Mouse (Mus musculus): ENCODE results near the gene Rufy2. TPM values are rescaled to one million over a fixed set of nuclear protein-coding genes. Genes with fewer than 3 reads are reported as not detected.

Gene Rufy2
- total and polyA plus RNA-seq, 2 experiments from 2014 or later = 9.7 to 11.7 TPM

GRCm38 (mm10) chr10:63004556-63004955, 24.5 kb downstream of the Rufy2 start:
- H3K4me1 ChIP-seq (ENCODE audit: control insufficient read depth, insufficient read depth) = no peaks in the 10 kb centered on the region
- no peak overlapping the region for H3K27ac ChIP-seq (ENCODE audit: low read depth)
- H3K9me3 ChIP-seq (replicated peaks; ENCODE audit: control insufficient read depth, low read length) = no peaks in the 10 kb centered on the region
- no peaks in the 10 kb centered on the region for H3K27me3 ChIP-seq (ENCODE audit: control insufficient read depth, insufficient read depth, low read length)
- DNase-seq (ENCODE audit: low spot score) = no peak
- no peak for ATAC-seq (ENCODE audit: insufficient read depth, low read depth)
- no peak overlapping the region for H3K9ac ChIP-seq (replicated peaks; ENCODE audit: low read depth, low read length)
- no peak for TF ChIP-seq EP300 (IDR thresholded peaks at IDR 0.05; ENCODE audit: low read depth)
- TF ChIP-seq CTCF (IDR thresholded peaks at IDR 0.05; ENCODE audit: low read depth) = no peak
- H3K36me3 ChIP-seq (replicated peaks; ENCODE audit: control insufficient read depth, insufficient read depth, low read length) = peaks cover 89% of the 10 kb centered on the region
- no peak overlapping the region for H3K4me2 ChIP-seq (ENCODE audit: low read depth, low read length)
- no peak overlapping the region for H3K4me3 ChIP-seq (ENCODE audit: low read depth, low read length)
- 89% methylated on average over 9 of the region's 9 CpGs for WGBS

- no peaks in the 10 kb centered on the region for H3K27me3 ChIP-seq (ENCODE audit: control insufficient read depth, insufficient read depth, low read length)
- WGBS = 57% methylated on average over 3 of the region's 3 CpGs
- DNase-seq (ENCODE audit: low spot score) (no peak), ATAC-seq (ENCODE audit: insufficient read depth, low read depth) (no peak)
- no peak overlapping the region for H3K9ac ChIP-seq (replicated peaks; ENCODE audit: low read depth, low read length)
- no peak overlapping the region for H3K27ac ChIP-seq (ENCODE audit: low read depth)
- no peaks in the 10 kb centered on the region for H3K9me3 ChIP-seq (replicated peaks; ENCODE audit: control insufficient read depth, low read length)
- H3K4me1 ChIP-seq (ENCODE audit: control insufficient read depth, insufficient read depth) = no peaks in the 10 kb centered on the region
- H3K4me2 ChIP-seq (ENCODE audit: low read depth, low read length) = no peak overlapping the region
- no peak overlapping the region for H3K4me3 ChIP-seq (ENCODE audit: low read depth, low read length)
- TF ChIP-seq CTCF (IDR thresholded peaks at IDR 0.05; ENCODE audit: low read depth) (no peak), EP300 (IDR thresholded peaks at IDR 0.05; ENCODE audit: low read depth) (no peak)
- H3K36me3 ChIP-seq (replicated peaks; ENCODE audit: control insufficient read depth, insufficient read depth, low read length) = peaks cover 85% of the 10 kb centered on the region
Measured at GRCm38 (mm10) chr10:63008193-63008592, 28.2 kb downstream of the Rufy2 start.

GRCm38 (mm10) chr10:63010268-63010667, 30.2 kb downstream of the Rufy2 start:
- H3K9ac ChIP-seq (replicated peaks; ENCODE audit: low read depth, low read length) = no peak overlapping the region
- no peaks in the 10 kb centered on the region for H3K9me3 ChIP-seq (replicated peaks; ENCODE audit: control insufficient read depth, low read length)
- no peaks in the 10 kb centered on the region for H3K27me3 ChIP-seq (ENCODE audit: control insufficient read depth, insufficient read depth, low read length)
- no peak for ATAC-seq (ENCODE audit: insufficient read depth, low read depth)
- no peak overlapping the region for H3K4me3 ChIP-seq (ENCODE audit: low read depth, low read length)
- no peak overlapping the region for H3K4me2 ChIP-seq (ENCODE audit: low read depth, low read length)
- H3K36me3 ChIP-seq (replicated peaks; ENCODE audit: control insufficient read depth, insufficient read depth, low read length) = peaks cover 85% of the 10 kb centered on the region
- WGBS = 78% methylated on average over 4 of the region's 4 CpGs
- no peak for DNase-seq (ENCODE audit: low spot score)
- H3K27ac ChIP-seq (ENCODE audit: low read depth) = no peak overlapping the region
- H3K4me1 ChIP-seq (ENCODE audit: control insufficient read depth, insufficient read depth) = no peaks in the 10 kb centered on the region
- TF ChIP-seq CTCF (IDR thresholded peaks at IDR 0.05; ENCODE audit: low read depth) = no peak
- no peak for TF ChIP-seq EP300 (IDR thresholded peaks at IDR 0.05; ENCODE audit: low read depth)

- Histone ChIP-seq H3K4me1 (ENCODE audit: control insufficient read depth, insufficient read depth) (no peaks in the 10 kb centered on the region), H3K9ac (replicated peaks; ENCODE audit: low read depth, low read length) (no peak overlapping the region), H3K27ac (ENCODE audit: low read depth) (no peak overlapping the region), H3K36me3 (replicated peaks; ENCODE audit: control insufficient read depth, insufficient read depth, low read length) (peaks cover 89% of the 10 kb centered on the region), H3K9me3 (replicated peaks; ENCODE audit: control insufficient read depth, low read length) (no peaks in the 10 kb centered on the region), H3K4me3 (ENCODE audit: low read depth, low read length) (no peak overlapping the region), H3K4me2 (ENCODE audit: low read depth, low read length) (no peak overlapping the region), H3K27me3 (ENCODE audit: control insufficient read depth, insufficient read depth, low read length) (no peaks in the 10 kb centered on the region)
- ATAC-seq (ENCODE audit: insufficient read depth, low read depth) (no peak), DNase-seq (ENCODE audit: low spot score) (no peak)
- WGBS = 86% methylated on average over 6 of the region's 6 CpGs
- no peak for TF ChIP-seq CTCF (IDR thresholded peaks at IDR 0.05; ENCODE audit: low read depth)
- TF ChIP-seq EP300 (IDR thresholded peaks at IDR 0.05; ENCODE audit: low read depth) = no peak
Measured at GRCm38 (mm10) chr10:63011556-63011955, 31.5 kb downstream of the Rufy2 start.

- TF ChIP-seq CTCF (IDR thresholded peaks at IDR 0.05; ENCODE audit: low read depth) = no peak
- TF ChIP-seq EP300 (IDR thresholded peaks at IDR 0.05; ENCODE audit: low read depth) = no peak
- no peaks in the 10 kb centered on the region for H3K27me3 ChIP-seq (ENCODE audit: control insufficient read depth, insufficient read depth, low read length)
- DNase-seq (ENCODE audit: low spot score) (no peak), ATAC-seq (ENCODE audit: insufficient read depth, low read depth) (no peak)
- WGBS = 56% methylated on average over 3 of the region's 3 CpGs
- H3K4me3 ChIP-seq (ENCODE audit: low read depth, low read length) = no peak overlapping the region
- H3K36me3 ChIP-seq (replicated peaks; ENCODE audit: control insufficient read depth, insufficient read depth, low read length) = peaks cover 84% of the 10 kb centered on the region
- no peaks in the 10 kb centered on the region for H3K9me3 ChIP-seq (replicated peaks; ENCODE audit: control insufficient read depth, low read length)
- no peak overlapping the region for H3K27ac ChIP-seq (ENCODE audit: low read depth)
- H3K4me2 ChIP-seq (ENCODE audit: low read depth, low read length) = no peak overlapping the region
- no peaks in the 10 kb centered on the region for H3K4me1 ChIP-seq (ENCODE audit: control insufficient read depth, insufficient read depth)
- H3K9ac ChIP-seq (replicated peaks; ENCODE audit: low read depth, low read length) = no peak overlapping the region
Measured at GRCm38 (mm10) chr10:63013476-63013875, 33.5 kb downstream of the Rufy2 start.

GRCm38 (mm10) chr10:63014168-63014567, 34.1 kb downstream of the Rufy2 start:
- no peak for DNase-seq (ENCODE audit: low spot score)
- Histone ChIP-seq H3K36me3 (replicated peaks; ENCODE audit: control insufficient read depth, insufficient read depth, low read length) (peaks cover 81% of the 10 kb centered on the region), H3K4me1 (ENCODE audit: control insufficient read depth, insufficient read depth) (0 out of 2 replicates have a peak, but pooled peaks cover 2% of the 10 kb centered on the region), H3K9ac (replicated peaks; ENCODE audit: low read depth, low read length) (no peak overlapping the region), H3K4me3 (ENCODE audit: low read depth, low read length) (no peak overlapping the region), H3K4me2 (ENCODE audit: low read depth, low read length) (no peak overlapping the region), H3K27ac (ENCODE audit: low read depth) (no peak overlapping the region), H3K27me3 (ENCODE audit: control insufficient read depth, insufficient read depth, low read length) (no peaks in the 10 kb centered on the region), H3K9me3 (replicated peaks; ENCODE audit: control insufficient read depth, low read length) (no peaks in the 10 kb centered on the region)
- TF ChIP-seq EP300 (IDR thresholded peaks at IDR 0.05; ENCODE audit: low read depth) (no peak), CTCF (IDR thresholded peaks at IDR 0.05; ENCODE audit: low read depth) (no peak)
- ATAC-seq (ENCODE audit: insufficient read depth, low read depth) = no peak
- WGBS = 89% methylated on average over 9 of the region's 9 CpGs
